Mouse (Mus musculus) embryonic fibroblast, embryonic 13.5 days (primary cell): ENCODE results near the gene Lamtor2.

ENCODE experiments used
- CTCF ChIP-seq: IDR thresholded peaks from 2 replicates; pipeline ENCODE4 v1.5.1; 2011; ENCODE audit warnings: mild to moderate bottlenecking, control low read depth, low read length, moderate library complexity, borderline replicate concordance; ENCODE audit not compliant: insufficient read depth
- POLR2A ChIP-seq: IDR thresholded peaks from 2 replicates; pipeline ENCODE4 v1.6.1; 2011; ENCODE audit warnings: low read depth, mild to moderate bottlenecking, control low read depth, low read length, moderate library complexity

DNA sequence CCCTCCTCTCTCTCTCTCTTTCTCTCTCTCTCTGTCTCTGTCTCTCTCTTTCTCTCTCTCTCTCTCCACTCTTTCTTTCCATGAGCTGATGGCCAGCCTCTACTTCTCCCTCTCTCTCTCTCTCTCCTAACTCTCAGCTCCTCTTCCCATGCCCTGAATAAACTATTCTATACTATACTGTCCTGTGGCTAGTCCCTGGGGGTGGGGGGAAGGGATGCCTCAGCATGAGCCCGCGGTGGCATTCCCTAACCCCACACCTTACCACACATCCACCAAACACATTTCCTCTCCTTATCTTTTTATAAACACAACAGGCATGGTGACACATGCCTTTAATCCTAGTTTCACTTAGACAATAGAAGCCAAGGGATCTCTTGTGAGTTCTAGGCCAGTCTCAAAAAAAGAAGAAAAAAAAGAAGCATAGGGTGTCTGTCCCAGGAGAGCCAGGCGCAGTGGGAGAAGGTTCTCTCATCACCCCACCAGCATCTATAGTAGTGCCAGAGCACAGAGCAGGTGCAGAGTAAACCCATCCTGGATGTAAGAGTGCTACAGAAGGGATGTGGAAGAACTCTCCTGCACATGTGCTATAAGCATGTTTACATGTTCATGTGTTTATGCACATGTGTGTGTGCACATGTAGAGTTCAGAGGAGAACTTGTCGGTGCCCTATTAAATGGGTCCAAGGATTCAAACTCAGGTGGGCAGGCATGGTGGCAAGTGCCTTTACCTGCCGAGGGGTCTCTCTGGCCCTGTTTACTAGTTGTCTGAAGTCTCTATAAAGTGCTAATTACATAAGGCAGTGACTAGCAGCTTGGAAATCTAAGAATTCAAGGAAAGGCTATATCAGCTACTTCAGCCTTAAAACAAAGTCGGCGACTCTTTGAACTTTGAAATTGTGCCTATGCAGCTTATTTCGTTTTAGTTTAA, 25.9 kb upstream of the Lamtor2 start:
- TF ChIP-seq POLR2A (no peak), CTCF (no peak)
